Mouse (Mus musculus) heart, adult 2 months (tissue): Measurements from ENCODE around the gene Gramd1b.

Source experiments
- CTCF ChIP-seq: fragments of 200-600 bp; IDR thresholded peaks from 2 replicates; pipeline ENCODE4 v1.8.1; 2022; ENCODE audit warnings: antibody characterized with exemption, mild to moderate bottlenecking, moderate library complexity
- POLR2A ChIP-seq: fragments of 200-500 bp; IDR thresholded peaks from 2 replicates; pipeline ENCODE4 v1.6.1; 2011; ENCODE audit warnings: mild to moderate bottlenecking, low read depth, low read length, control low read depth; ENCODE audit not compliant: insufficient read depth

DNA sequence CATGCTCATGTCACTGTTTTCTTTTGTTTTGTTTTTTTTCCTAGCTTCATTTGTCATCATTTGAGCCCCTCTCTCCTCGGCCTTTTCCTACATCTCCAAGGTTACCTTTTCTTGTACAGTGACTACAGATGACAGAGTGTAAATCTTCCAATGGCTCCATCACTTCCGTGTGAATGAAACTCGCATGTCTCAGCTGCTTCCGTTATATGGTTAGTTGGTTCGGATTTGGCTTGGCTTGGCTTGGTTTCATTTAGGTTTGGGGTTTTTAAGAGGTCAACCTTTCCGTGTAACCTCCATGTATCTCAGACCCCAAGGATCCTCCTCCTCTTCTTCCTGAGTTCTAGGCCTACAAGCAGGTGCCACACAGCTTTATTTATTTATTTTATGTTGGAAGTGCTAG is 77.3 kb downstream of the Gramd1b start:
- TF ChIP-seq CTCF, result no peak
- no peak for TF ChIP-seq POLR2A
